Mouse (Mus musculus) olfactory bulb, adult 2 months (tissue): Measurements from ENCODE around the gene Dync1i1. TPM values are rescaled to one million over a fixed set of nuclear protein-coding genes. Genes with fewer than 3 reads are reported as not detected.

Source experiments
- H3K27ac ChIP-seq: fragments of 200-500 bp; 2 replicates; pipeline ENCODE4 v1.5.1; 2012; ENCODE audit warnings: low read depth, low read length; ENCODE audit not compliant: insufficient read depth
- H3K4me1 ChIP-seq: fragments of 200-500 bp; 2 replicates; pipeline ENCODE4 v1.6.1; 2012; ENCODE audit warnings: low read length; ENCODE audit not compliant: control insufficient read depth, insufficient read depth
- H3K4me3 ChIP-seq: fragments of 200-500 bp; 2 replicates; pipeline ENCODE4 v1.5.1; 2012; ENCODE audit warnings: mild to moderate bottlenecking, low read depth, low read length, moderate library complexity; ENCODE audit not compliant: insufficient read depth
- CTCF ChIP-seq: fragments of 200-500 bp; IDR thresholded peaks from 2 replicates; pipeline ENCODE4 v1.5.1; 2012; ENCODE audit warnings: low read depth, mild to moderate bottlenecking, low read length, moderate library complexity; ENCODE audit not compliant: insufficient read depth
- POLR2A ChIP-seq: fragments of 200-500 bp; IDR thresholded peaks from 2 replicates; pipeline ENCODE4 v1.6.1; 2012; ENCODE audit warnings: mild to moderate bottlenecking, low read depth, low read length, moderate library complexity; ENCODE audit not compliant: insufficient read depth
- WGBS: fragments of 180-500 bp; shearing (Covaris S2); methylation state at CpG from one replicate; pipeline ENCODE4 v1.1.7; 2018; 5-methylcytosine and 5-hydroxymethylcytosine counted together
- polyA plus RNA-seq: library from polyadenylated mRNA; stranded (reverse); fragments of >200 nt; gene quantifications from 2 replicates; pipeline ENCODE4 v1.2.4, GENCODE M21; 2012; ENCODE audit warnings: low replicate concordance; ENCODE audit not compliant: missing spikeins, insufficient read depth, insufficient read length

Gene Dync1i1
- polyA plus RNA-seq, 1 experiment = 116 TPM

- Histone ChIP-seq H3K4me3 (no peak overlapping the region), H3K4me1 (peaks cover 2% of the 10 kb centered on the region; the same call in 1 of the 2 replicates), H3K27ac (no peak overlapping the region)
- WGBS = 38% methylated on average over 9 of the region's 9 CpGs
- no peak for TF ChIP-seq POLR2A
- TF ChIP-seq CTCF = no peak
These were observed 103.7 kb downstream of the Dync1i1 start for GRCm38 (mm10) chr6:5829148-5829547.

GRCm38 (mm10) chr6:5830717-5831116 is 105.3 kb downstream of the Dync1i1 start:
- H3K27ac ChIP-seq = no peak overlapping the region
- no peak overlapping the region for H3K4me3 ChIP-seq
- WGBS = 77% methylated on average over 2 of the region's 2 CpGs
- TF ChIP-seq POLR2A = no peak
- no peak for TF ChIP-seq CTCF
- H3K4me1 ChIP-seq = no peaks in the 10 kb centered on the region; the same call in 1 of the 2 replicates

- no peaks in the 10 kb centered on the region; the same call in 1 of the 2 replicates for H3K4me1 ChIP-seq
- TF ChIP-seq POLR2A = no peak
- no peak for TF ChIP-seq CTCF
- 86% methylated on average over 3 of the region's 3 CpGs for WGBS
These were observed 105.8 kb downstream of the Dync1i1 start for GRCm38 (mm10) chr6:5831233-5831632.

GRCm38 (mm10) chr6:5832838-5833237 is 107.4 kb downstream of the Dync1i1 start:
- TF ChIP-seq POLR2A = no peak
- no peak for TF ChIP-seq CTCF

More at GRCm38 (mm10) chr6:5831233-5831632, 105.8 kb downstream of the Dync1i1 start:
- Histone ChIP-seq H3K4me3 (no peak overlapping the region), H3K27ac (no peak overlapping the region)

GRCm38 (mm10) chr6:5842466-5842865 is 117.0 kb downstream of the Dync1i1 start:
- H3K27ac ChIP-seq = no peak overlapping the region
- 84% methylated on average over 5 of the region's 5 CpGs for WGBS
- TF ChIP-seq CTCF = no peak
- TF ChIP-seq POLR2A = no peak
- no peaks in the 10 kb centered on the region for H3K4me1 ChIP-seq
- no peak overlapping the region for H3K4me3 ChIP-seq

More at GRCm38 (mm10) chr6:5832838-5833237, 107.4 kb downstream of the Dync1i1 start:
- WGBS = 61% methylated on average over 2 of the region's 2 CpGs
- Histone ChIP-seq H3K4me3 (no peak overlapping the region), H3K27ac (no peak overlapping the region), H3K4me1 (no peaks in the 10 kb centered on the region; the same call in 1 of the 2 replicates)

- WGBS = 94% methylated on average over 5 of the region's 5 CpGs
- Histone ChIP-seq H3K4me1 (no peaks in the 10 kb centered on the region), H3K27ac (no peak overlapping the region), H3K4me3 (no peak overlapping the region)
- TF ChIP-seq POLR2A = no peak
- TF ChIP-seq CTCF = no peak
These were observed 120.7 kb downstream of the Dync1i1 start for GRCm38 (mm10) chr6:5846154-5846553.

GRCm38 (mm10) chr6:5854048-5854836 is 128.8 kb downstream of the Dync1i1 start:
- Histone ChIP-seq H3K4me3 (no peak overlapping the region), H3K4me1 (peaks cover 4% of the 10 kb centered on the region; the same call in 1 of the 2 replicates), H3K27ac (no peak overlapping the region)
- TF ChIP-seq POLR2A (no peak), CTCF (no peak)
- 81% methylated on average over 12 of the region's 12 CpGs for WGBS

- no peak for TF ChIP-seq POLR2A
- no peak for TF ChIP-seq CTCF
- WGBS = 45% methylated on average over 6 of the region's 6 CpGs
- Histone ChIP-seq H3K4me1 (peaks cover 7% of the 10 kb centered on the region; the same call in 1 of the 2 replicates), H3K27ac (no peak overlapping the region), H3K4me3 (no peak overlapping the region)
These were observed 130.1 kb downstream of the Dync1i1 start for GRCm38 (mm10) chr6:5855526-5855925.

- TF ChIP-seq POLR2A (no peak), CTCF (no peak)
- WGBS = 5% methylated on average over 12 of the region's 12 CpGs
- no peak overlapping the region for H3K27ac ChIP-seq
- peaks cover 7% of the 10 kb centered on the region; the same call in 1 of the 2 replicates for H3K4me1 ChIP-seq
- no peak overlapping the region for H3K4me3 ChIP-seq
These were observed 132.9 kb downstream of the Dync1i1 start for GRCm38 (mm10) chr6:5858371-5858770.

GRCm38 (mm10) chr6:5858901-5859598 is 133.6 kb downstream of the Dync1i1 start:
- TF ChIP-seq CTCF = no peak
- no peak for TF ChIP-seq POLR2A
- no peak overlapping the region for H3K27ac ChIP-seq
- H3K4me1 ChIP-seq = peaks cover 7% of the 10 kb centered on the region; the same call in 1 of the 2 replicates
- 61% methylated on average over 20 of the region's 20 CpGs for WGBS
- H3K4me3 ChIP-seq = no peak overlapping the region
